Comparison of ENCODE assay signal across 8 mouse cellular contexts in the genomic region with DNA sequence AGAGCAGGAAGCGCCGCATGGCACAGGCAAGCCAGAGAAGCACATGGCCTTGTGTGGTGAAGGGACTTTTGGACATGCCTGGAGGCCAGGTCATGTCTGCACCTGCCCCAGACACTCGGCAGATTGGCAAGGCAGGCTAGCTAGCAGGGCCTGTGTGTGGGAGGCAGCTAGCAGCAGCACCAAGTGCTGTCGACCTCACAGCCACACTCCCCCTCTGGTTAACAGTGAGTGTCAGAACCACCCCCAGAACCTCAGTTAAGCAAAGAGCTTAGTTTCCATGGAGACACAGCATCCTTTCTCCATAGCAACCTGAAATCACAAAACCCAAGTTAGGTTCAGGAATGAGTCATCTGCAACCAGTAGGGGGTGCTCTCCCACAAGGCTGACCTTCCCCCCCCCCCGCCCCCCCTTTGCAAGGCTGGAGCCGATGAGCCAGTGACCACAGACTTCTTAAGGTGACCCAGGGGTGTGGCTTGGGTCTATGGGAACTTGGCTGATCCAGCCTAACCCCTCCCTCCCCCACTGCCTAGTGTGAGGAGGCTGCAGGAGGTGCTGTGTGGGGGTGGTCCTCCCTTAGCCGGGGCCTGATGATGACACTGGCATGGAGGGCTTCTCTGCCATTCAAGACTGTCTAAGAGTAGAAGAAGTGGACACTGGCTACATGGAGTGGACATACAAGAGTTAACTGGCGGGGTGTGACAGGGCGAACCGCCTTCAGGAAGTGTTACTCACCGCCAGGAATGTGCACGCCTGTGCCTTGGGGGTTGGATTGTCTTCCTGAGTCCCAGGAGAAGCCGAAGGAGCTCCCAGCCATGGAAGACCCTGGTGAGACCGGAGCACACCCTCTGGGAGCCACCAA. TPM values are rescaled to one million over a fixed set of nuclear protein-coding genes. Genes with fewer than 3 reads are reported as not detected.
A peak's percentile ranks its signal among the peaks of the same experiment; 100 is the strongest.
DNase-seq lines count a peak whose midpoint lies in the region; ATAC-seq and TF ChIP-seq lines count a peak whose summit lies in the region.

Gene Rin1, plus strand, starts transcription at position 435 of the 859 bp plus-strand sequence.

- no peaks in the 10 kb centered on the region for H3K9me3 ChIP-seq in forebrain, embryonic 11.5 days (ENCODE audit: control insufficient read depth, low read length)
- H3K9me3 ChIP-seq in hindbrain, embryonic 12.5 days (replicated peaks) = no peaks in the 10 kb centered on the region
- H3K9me3 ChIP-seq in stomach, embryonic 14.5 days (ENCODE audit: control insufficient read depth, low read depth, low read length) = no peaks in the 10 kb centered on the region

- H3K4me1 ChIP-seq in forebrain, embryonic 11.5 days (replicated peaks; ENCODE audit: control insufficient read depth, insufficient read depth, low read length) = peaks cover 11% of the 10 kb centered on the region
- peaks cover 25% of the 10 kb centered on the region for H3K4me1 ChIP-seq in hindbrain, embryonic 12.5 days
- H3K4me1 ChIP-seq in stomach, embryonic 14.5 days (ENCODE audit: control insufficient read depth, insufficient read depth, low read length) = peaks cover 10% of the 10 kb centered on the region; the same call in 1 of the 2 replicates

- TF ChIP-seq CTCF in C2C12 (IDR thresholded peaks at IDR 0.05; ENCODE audit: control insufficient read depth, insufficient read depth, insufficient read length) = peak; percentile 25
- TF ChIP-seq CTCF in Patski (IDR thresholded peaks at IDR 0.05) = no peak

- H3K36me3 ChIP-seq in C2C12 (ENCODE audit: control insufficient read depth, insufficient read depth) = peaks cover 60% of the 10 kb centered on the region
- H3K36me3 ChIP-seq in forebrain, embryonic 11.5 days (ENCODE audit: control insufficient read depth, insufficient read depth, low read length) = no peaks in the 10 kb centered on the region; the same call in 1 of the 2 replicates
- H3K36me3 ChIP-seq in hindbrain, embryonic 12.5 days = peaks cover 43% of the 10 kb centered on the region
- H3K36me3 ChIP-seq in stomach, embryonic 14.5 days (ENCODE audit: control insufficient read depth, insufficient read depth, low read length) = peaks cover 7% of the 10 kb centered on the region; the same call in 1 of the 2 replicates

- CTCF ChIA-PET in Patski (lab: Charles Lee) = interaction anchor here (0.6 to 5.0 kb wide), 13 partner anchors 10 to 204 kb away, joined by 3 to 32 read pairs (median 5); partner anchors contain the start of genes AC124502.3, B4gat1, Brms1 and Slc29a2

- H3K79me2 ChIP-seq in C2C12 (ENCODE audit: control insufficient read depth, insufficient read depth) = peaks cover 57% of the 10 kb centered on the region

- H3K27ac ChIP-seq in forebrain, embryonic 11.5 days (ENCODE audit: low read depth, low read length) = no peak within 1 kb of the TSS
- H3K27ac ChIP-seq in hindbrain, embryonic 12.5 days = no peak within 1 kb of the TSS
- H3K27ac ChIP-seq in stomach, embryonic 14.5 days (ENCODE audit: low read length) = no peak within 1 kb of the TSS

- no peak within 1 kb of the TSS for H3K9ac ChIP-seq in forebrain, embryonic 11.5 days (ENCODE audit: low read length)
- no peak within 1 kb of the TSS for H3K9ac ChIP-seq in hindbrain, embryonic 12.5 days
- H3K9ac ChIP-seq in stomach, embryonic 14.5 days (replicated peaks; ENCODE audit: low read depth, low read length) = no peak within 1 kb of the TSS; the same call in 1 of the 2 replicates

- in situ Hi-C loops in Patski (cut with MboI; ENCODE audit: low pct_unique_long_range_greater_than_20kb) = no loop called here

- H3K4me2 ChIP-seq in forebrain, embryonic 11.5 days (ENCODE audit: low read depth, low read length, severe bottlenecking) = no peak within 1 kb of the TSS; the same call in 1 of the 2 replicates
- H3K4me2 ChIP-seq in hindbrain, embryonic 12.5 days (replicated peaks) = peak within 1 kb of the TSS; percentile 11; the same call in 1 of the 2 replicates
- peak within 1 kb of the TSS; percentile 49 for H3K4me2 ChIP-seq in stomach, embryonic 14.5 days (replicated peaks; ENCODE audit: low read depth, low read length)

- POLR2A ChIA-PET in Patski (lab: Charles Lee) = interaction anchor here (0.6 to 2.3 kb wide), 7 partner anchors 9 to 512 kb away, joined by 3 to 14 read pairs (median 4); partner anchors contain the start of genes AC124502.3, B4gat1 and Brms1

- WGBS in forebrain, embryonic 11.5 days = 16% methylated on average over 14 of the region's 14 CpGs
- 16% methylated on average over 14 of the region's 14 CpGs for WGBS in hindbrain, embryonic 12.5 days
- WGBS in stomach, embryonic 14.5 days = 15% methylated on average over 14 of the region's 14 CpGs

- H3K4me3 ChIP-seq in C2C12 (ENCODE audit: insufficient read depth, poor library complexity, severe bottlenecking) = peak within 1 kb of the TSS; percentile 84
- no peak within 1 kb of the TSS for H3K4me3 ChIP-seq in forebrain, embryonic 11.5 days (ENCODE audit: low read depth, low read length)
- H3K4me3 ChIP-seq in hindbrain, embryonic 12.5 days = no peak within 1 kb of the TSS
- peak within 1 kb of the TSS; percentile 24 for H3K4me3 ChIP-seq in stomach, embryonic 14.5 days (ENCODE audit: low read depth, low read length)

- peaks cover 43% of the 10 kb centered on the region for H3K79me3 ChIP-seq in C2C12 (ENCODE audit: low read depth)

- peak; percentile 88 for DNase-seq in Patski (ENCODE audit: low read depth, low spot score)
- DNase-seq in forebrain, embryonic 11.5 days (ENCODE audit: low spot score) = peak; percentile 75
- peak; percentile 57 to 82 for DNase-seq in layer of hippocampus, postnatal 14 days (ENCODE audit: low spot score in 2 of 2)
- peak; percentile 70 for DNase-seq in lung, postnatal 10 days
- DNase-seq in gastrocnemius, postnatal 4 days (ENCODE audit: low spot score in 2 of 2) = no peak

- peak within 1 kb of the TSS; percentile 87 for H3ac ChIP-seq in C2C12 (ENCODE audit: control insufficient read depth, insufficient read length, low read depth)

- H3K27me3 ChIP-seq in C2C12 (ENCODE audit: control insufficient read depth, insufficient read depth, insufficient read length) (no peaks in the 10 kb centered on the region), Patski (no peaks in the 10 kb centered on the region)
- peaks cover 23% of the 10 kb centered on the region for H3K27me3 ChIP-seq in forebrain, embryonic 11.5 days (ENCODE audit: control insufficient read depth, insufficient read depth, low read length)
- peaks cover 63% of the 10 kb centered on the region for H3K27me3 ChIP-seq in hindbrain, embryonic 12.5 days
- H3K27me3 ChIP-seq in stomach, embryonic 14.5 days (ENCODE audit: control insufficient read depth, insufficient read depth, low read length) = 0 out of 2 replicates have a peak, but pooled peaks cover 8% of the 10 kb centered on the region

- peak; percentile 58 for ATAC-seq in Patski
- 0 out of 2 replicates have a peak, but pooled peaks have one; percentile 39 for ATAC-seq in forebrain, embryonic 11.5 days (replicated peaks; ENCODE audit: low FRiP score)
- ATAC-seq in hindbrain, embryonic 12.5 days (ENCODE audit: low FRiP score) = no peak
- ATAC-seq in stomach, embryonic 14.5 days (ENCODE audit: insufficient number of reproducible peaks, insufficient read depth, low FRiP score, low read depth) = peak; percentile 61

TF ChIP-seq in C2C12, 6 proteins besides CTCF, POLR2A, EP300 and RAD21:
- TF ChIP-seq MYOD1 (IDR thresholded peaks at IDR 0.05; ENCODE audit: control insufficient read depth, insufficient read length, low read depth) = peak; percentile 54
- peak; percentile 70 for TF ChIP-seq MAX (IDR thresholded peaks at IDR 0.05)
- no peak for TF ChIP-seq FOSL1 (IDR thresholded peaks at IDR 0.05; ENCODE audit: insufficient read depth, low read length, poor library complexity, severe bottlenecking)
TF ChIP-seq in C2C12: peak in this region for 2.

RNA-seq across cellular contexts. Expression of gene Rin1, which starts in this region (rescaled TPM):
- polyA plus RNA-seq in C2C12 (2012; fragmentation: generic; extraction: Trizol) (48.9 TPM), Patski (2021) (39.4 TPM)
- 2.0 TPM in 2 replicates for polyA plus RNA-seq in forebrain, embryonic 11.5 days (2014; fragmentation: Nextera tagmentation; extraction: Ambion mirVana)
- polyA plus RNA-seq in hindbrain, embryonic 12.5 days (2016; fragmentation: Nextera tagmentation; extraction: Ambion mirVana) = 1.4 and 1.6 TPM in 2 replicates
- 10 to 100 TPM; 68.7 to 72.6 TPM for total RNA-seq in layer of hippocampus, postnatal 14 days (2021)
- 2.4 and 3.3 TPM in 2 replicates for polyA plus RNA-seq in stomach, embryonic 14.5 days (2014; fragmentation: Nextera tagmentation; extraction: Ambion mirVana)
- total RNA-seq in gastrocnemius, postnatal 4 days (2021) = 1 to 10 TPM; 3.4 to 3.5 TPM

Comparison
In these comparisons a context has a peak if more than half of its experiments do, and no peak if none do; other contexts are left out.
1. RNA of gene Rin1 (total RNA-seq): 68.7 to 72.6 TPM in layer of hippocampus, postnatal 14 days; 3.4 to 3.5 TPM in gastrocnemius, postnatal 4 days; every median in the first group is over 10 times any median in the second.
2. H3K4me3 ChIP-seq: peak in C2C12 (single experiment) and stomach, embryonic 14.5 days (single experiment); none in forebrain, embryonic 11.5 days (single experiment) and hindbrain, embryonic 12.5 days (single experiment).
3. DNase-seq: peak in Patski (single experiment), forebrain, embryonic 11.5 days (single experiment), layer of hippocampus, postnatal 14 days (2 of 2) and lung, postnatal 10 days (single experiment); none in gastrocnemius, postnatal 4 days (0 of 2).